Mouse (Mus musculus) ES-E14 (cell line): ENCODE data around the gene Rgs6.

Source experiments
- CHD2 ChIP-seq: IDR thresholded peaks from 2 replicates; pipeline ENCODE4 v1.6.1; 2014; ENCODE audit warnings: mild to moderate bottlenecking, low read depth, low read length, inconsistent platforms
- MAFK ChIP-seq: IDR thresholded peaks from 2 replicates; pipeline ENCODE4 v1.6.1; 2014; ENCODE audit warnings: mild to moderate bottlenecking, low read depth, low read length, inconsistent platforms; ENCODE audit not compliant: insufficient read depth

DNA sequence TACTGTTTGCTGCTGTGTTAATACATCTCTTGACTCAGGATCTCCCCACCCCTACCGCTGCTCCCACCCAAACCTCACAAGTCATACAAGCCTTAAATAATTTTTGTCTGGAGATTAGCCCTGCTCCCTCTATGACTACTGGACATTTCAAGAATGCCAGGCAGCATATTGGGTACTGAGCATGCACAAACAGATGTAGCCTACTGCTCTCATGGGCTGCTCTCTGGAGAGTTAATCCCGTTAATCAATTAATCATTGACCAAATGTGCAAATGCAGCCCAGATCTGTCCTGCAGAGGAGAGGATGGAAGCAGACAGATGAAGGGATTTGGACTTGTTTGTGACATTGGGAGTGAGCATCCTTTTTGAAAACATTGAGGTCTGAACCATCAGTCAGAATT, at the start of gene Rgs6:
- TF ChIP-seq MAFK (no peak), CHD2 (no peak)
